Mouse (Mus musculus): ENCODE results near the gene Klrc2.
"Not testable (repeated sequence)": the region's sequence is repeated elsewhere in the genome, so short reads cannot be mapped to it uniquely, and the experiment has no call there.

Klrc2 gene

GRCm38 (mm10) chr6:129660589-129660988 is at the start of gene Klrc2:
TSS of gene Klrc2 (minus strand) at chr6:129660689.
- not testable (repeated sequence) for DNase-seq

DNA sequence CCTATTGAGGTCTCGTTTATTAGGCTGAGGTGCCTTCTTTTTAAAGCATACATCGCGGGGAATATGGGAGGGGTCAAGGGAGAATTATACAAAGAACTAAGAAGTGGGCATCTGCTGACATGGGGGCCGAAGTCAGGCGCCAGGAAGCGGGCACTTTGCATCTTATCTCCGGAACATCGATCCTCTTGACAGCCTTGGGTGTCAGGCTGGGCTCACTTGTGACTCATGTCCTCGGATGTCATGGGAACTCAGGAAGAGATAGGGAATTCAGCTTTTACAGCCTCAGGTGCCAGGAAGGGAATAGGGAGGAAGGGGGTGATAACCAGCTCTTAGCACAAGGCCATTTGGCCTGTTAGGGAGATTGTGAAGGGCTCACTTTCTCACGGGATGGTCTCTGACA is 30.9 kb upstream of the Klrc2 start:
- DNase-seq: not testable (repeated sequence)

GRCm38 (mm10) chr6:129680379-129680778 is 19.9 kb upstream of the Klrc2 start:
- DNase-seq: peak; percentile 5 to 28

DNA sequence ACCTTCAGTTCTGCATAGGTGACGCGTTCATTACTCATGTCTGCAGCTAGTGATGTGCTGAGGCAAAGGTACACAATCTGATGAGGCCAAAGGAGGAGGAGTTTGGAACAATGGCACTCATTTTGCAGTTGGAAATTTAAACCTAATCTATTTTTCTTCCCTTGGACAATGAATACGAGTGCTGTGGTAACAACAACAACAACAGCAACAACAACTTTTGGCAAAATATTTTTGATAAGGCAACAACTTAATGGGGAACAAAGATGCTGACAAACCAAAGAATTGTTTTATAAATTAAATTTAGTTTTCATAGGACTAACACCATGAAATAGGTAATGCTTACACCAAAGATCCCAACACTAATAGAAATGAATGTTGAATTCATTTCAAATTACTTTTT is 18.4 kb upstream of the Klrc2 start, which contains the start of gene Klrc1:
Gene Klrc1 (minus strand): TSS at position 101 of the 400 bp plus-strand sequence.
- no peak for DNase-seq

DNA sequence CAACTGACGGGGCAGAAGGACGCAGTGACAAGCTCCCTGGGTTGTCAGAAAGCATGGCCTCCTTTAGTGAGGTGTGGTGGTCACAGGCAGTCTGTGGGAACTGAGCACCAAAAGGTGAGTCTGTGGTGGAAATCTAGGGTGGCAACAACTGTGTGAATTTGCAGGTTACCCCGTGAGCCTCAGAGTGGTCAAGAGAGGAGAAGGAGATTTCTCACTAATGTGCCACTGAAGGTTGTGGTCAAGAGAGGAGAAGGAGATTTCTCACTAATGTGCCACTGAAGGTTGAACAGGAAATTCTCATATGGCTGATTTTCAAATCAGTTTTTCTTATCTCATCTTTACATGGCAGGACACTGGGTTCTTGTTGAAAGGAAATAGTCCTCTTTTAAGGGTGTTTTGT is 812 bp upstream of the Klrc2 start:
- DNase-seq: not testable (repeated sequence)

DNA sequence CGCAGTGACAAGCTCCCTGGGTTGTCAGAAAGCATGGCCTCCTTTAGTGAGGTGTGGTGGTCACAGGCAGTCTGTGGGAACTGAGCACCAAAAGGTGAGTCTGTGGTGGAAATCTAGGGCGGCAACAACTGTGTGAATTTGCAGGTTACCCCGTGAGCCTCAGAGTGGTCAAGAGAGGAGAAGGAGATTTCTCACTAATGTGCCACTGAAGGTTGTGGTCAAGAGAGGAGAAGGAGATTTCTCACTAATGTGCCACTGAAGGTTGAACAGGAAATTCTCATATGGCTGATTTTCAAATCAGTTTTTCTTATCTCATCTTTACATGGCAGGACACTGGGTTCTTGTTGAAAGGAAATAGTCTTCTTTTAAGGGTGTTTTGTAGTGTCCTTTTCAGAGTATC is 16.4 kb downstream of the Klrc2 start:
- DNase-seq: not testable (repeated sequence)

- DNase-seq: not testable (repeated sequence)
These were observed 17.3 kb downstream of the Klrc2 start, which contains the start of gene Klrc3 for GRCm38 (mm10) chr6:129643237-129643636. TSS of gene Klrc3 (minus strand) at chr6:129643337.

DNA sequence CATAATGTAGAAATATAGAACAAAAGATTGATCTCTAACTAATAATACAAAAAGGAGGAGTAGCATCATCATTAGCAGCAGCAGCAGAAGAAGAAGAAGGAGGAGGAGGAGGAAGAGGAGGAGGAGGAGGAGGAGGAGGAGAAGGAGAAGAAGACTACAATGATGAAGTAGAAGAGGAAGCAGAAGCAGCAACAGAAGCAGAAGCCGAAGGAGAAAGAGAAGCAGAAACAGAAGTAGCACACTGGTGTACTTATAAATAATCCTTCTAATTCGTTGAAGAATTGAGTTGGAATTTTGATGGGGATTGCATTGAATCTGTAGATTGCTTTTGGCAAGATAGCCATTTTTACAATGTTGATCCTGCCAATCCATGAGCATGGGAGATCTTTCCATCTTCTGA is 29.4 kb downstream of the Klrc2 start:
- not testable (repeated sequence) for DNase-seq

DNA sequence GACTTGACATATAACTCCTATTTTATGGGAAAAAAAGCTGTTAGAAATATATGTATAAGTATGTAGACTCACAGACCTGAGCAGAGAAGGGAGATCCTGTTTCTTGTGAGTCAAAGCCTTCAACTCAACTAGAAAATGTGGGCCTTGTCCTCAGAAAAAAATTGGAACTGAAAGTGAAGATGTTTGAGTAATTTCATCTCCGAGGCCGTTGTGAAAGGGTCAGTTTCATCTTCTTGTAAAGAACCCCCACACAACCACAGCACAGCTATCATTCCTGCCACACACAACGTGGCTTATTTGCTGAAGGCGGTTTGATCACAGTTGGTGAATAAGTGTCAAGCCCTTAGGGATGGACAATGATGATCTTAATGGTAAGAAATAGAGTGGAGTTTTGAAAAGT is 36.8 kb downstream of the Klrc2 start, which contains the start of gene Klrk1:
Gene Klrk1 (minus strand): TSS at position 130 of the 400 bp plus-strand sequence.
- DNase-seq: no peak

DNA sequence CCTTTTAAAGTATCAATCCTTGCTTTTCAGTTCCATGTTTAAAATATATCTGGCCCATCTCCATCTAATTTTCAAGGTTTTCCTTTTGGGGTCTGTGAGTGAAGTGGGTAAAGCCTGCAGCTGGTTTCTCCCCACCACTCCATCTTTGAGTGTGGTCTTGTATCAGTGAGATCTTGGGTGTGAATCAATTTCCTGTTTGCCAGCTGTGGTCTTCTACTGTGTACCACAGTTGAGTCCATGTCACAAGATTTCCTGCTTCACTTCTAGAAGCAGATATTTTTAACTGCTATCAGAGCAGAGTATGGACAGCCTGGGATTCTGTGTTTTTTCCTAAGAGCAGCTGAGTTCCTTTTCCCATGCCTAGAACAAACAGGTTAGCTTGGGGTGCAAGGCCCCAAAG is 52.1 kb downstream of the Klrc2 start:
- DNase-seq: no peak

Data from cerebellum, postnatal 14 days (tissue).